Comparison of ENCODE assay signal across 15 mouse cellular contexts in genomic region chr1:138957111-138957510, GRCm38 (mm10). TPM values are rescaled to one million over a fixed set of nuclear protein-coding genes. Genes with fewer than 3 reads are reported as not detected.
DNase-seq lines count a peak whose midpoint lies in the region.
"Had no signal": no experiment of that assay in that cellular context is flagged by ENCODE, and none has a peak within 500 bp of the region (broad histone marks: within the 10 kb centered on the region; RNA-seq: fewer than 3 reads in every experiment).

No protein-coding gene starts in this region.

- DNase-seq in kidney, adult 9 months = peak; percentile 20
- no peak for DNase-seq in kidney, adult 18-20 months
- DNase-seq in ES-CJ7 (ENCODE audit: low read depth, low spot score) (peak; percentile 55), ZHBTc4 (ENCODE audit: low read depth, low spot score) (peak; percentile 73)
- peak; percentile 72 for DNase-seq in retina, postnatal 1 day
- no peak for DNase-seq in left cerebral cortex, postnatal 4 days
- no peak for DNase-seq in right cerebral cortex, postnatal 36 days (ENCODE audit: low spot score in 2 of 2)
- DNase-seq: adrenal gland, adult 2 months; cerebellum, adult 9-10 months; gastrocnemius, adult 2 months; heart, postnatal 10 days; kidney, postnatal 36 days; lung, embryonic 14.5 days; lung, postnatal 36 days; thymus, postnatal 4 days had no signal

- intact Hi-C loops in left cerebral cortex, postnatal 4 days (cut with DNase I) = no loop called here

RNA-seq across cellular contexts. Expression of gene Dennd1b, which starts 6.1 kb away (rescaled TPM):
- 10 to 100 TPM; 18.9 to 20.0 TPM for total RNA-seq in left cerebral cortex, postnatal 4 days (2021)

Comparison
In these comparisons a context has a peak if more than half of its experiments do, and no peak if none do; other contexts are left out.
1. DNase-seq: peak in kidney, adult 9 months (single experiment), ES-CJ7 (single experiment), ZHBTc4 (single experiment) and retina, postnatal 1 day (single experiment); none in kidney, adult 18-20 months (single experiment), left cerebral cortex, postnatal 4 days (single experiment) and right cerebral cortex, postnatal 36 days (0 of 2).